Mouse (Mus musculus) layer of hippocampus, postnatal 25 days (tissue): ENCODE data around the gene Celf5. TPM values are rescaled to one million over a fixed set of nuclear protein-coding genes. Genes with fewer than 3 reads are reported as not detected.
A peak's percentile ranks its signal among the peaks of the same experiment; 100 is the strongest.

Experiments
- DNase-seq, 2 experiments: peaks; one replicate each; pipeline ENCODE4 v3.0.0; 2022; ENCODE audit warnings: mixed read lengths in 2 of 2, low spot score in 1 of 2; ENCODE audit errors: extremely low spot score in 1 of 2
- total RNA-seq, 2 experiments: library from RNA; stranded (reverse); gene quantifications; 2 replicates each; pipeline ENCODE4 v1.2.3; 2021

Celf5 gene
- total RNA-seq, 2 experiments from 2014 or later, result 255 to 311 TPM

DNA sequence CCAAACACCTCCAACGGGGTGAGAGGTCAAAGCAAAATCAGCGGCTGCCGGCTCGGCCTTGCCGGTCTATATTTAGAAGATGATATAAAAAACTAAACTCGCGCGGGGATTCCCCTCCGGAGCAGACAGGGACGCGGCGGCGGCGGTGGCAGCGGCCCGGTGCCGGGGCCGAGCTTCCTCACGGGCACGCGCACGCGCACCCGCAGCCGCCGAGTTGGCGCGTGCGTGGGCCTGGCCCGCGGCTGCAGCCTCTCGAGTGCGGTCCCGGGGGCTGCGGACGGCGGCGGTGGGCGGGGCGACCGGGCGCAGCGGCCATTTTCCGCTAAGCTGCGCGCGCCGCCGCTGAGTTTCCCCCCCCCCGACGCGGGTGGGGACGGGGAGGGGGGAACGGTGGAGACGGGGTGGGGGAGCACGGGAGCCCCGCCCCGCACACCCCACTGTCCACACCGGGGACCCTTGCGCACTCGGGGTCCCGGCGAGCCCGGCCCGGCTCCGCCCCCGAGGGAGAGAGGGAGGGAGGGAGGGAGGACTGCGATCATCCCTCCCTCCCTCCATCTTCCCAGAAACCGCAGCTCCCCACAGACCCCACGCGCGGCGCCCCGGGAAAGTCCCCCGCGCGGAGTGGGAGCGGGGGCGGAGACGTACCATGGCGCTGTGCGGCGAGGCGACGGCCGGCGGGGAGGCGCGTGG is 52.2 kb downstream of the Celf5 start:
- peak; percentile 65 to 74 for DNase-seq

DNA sequence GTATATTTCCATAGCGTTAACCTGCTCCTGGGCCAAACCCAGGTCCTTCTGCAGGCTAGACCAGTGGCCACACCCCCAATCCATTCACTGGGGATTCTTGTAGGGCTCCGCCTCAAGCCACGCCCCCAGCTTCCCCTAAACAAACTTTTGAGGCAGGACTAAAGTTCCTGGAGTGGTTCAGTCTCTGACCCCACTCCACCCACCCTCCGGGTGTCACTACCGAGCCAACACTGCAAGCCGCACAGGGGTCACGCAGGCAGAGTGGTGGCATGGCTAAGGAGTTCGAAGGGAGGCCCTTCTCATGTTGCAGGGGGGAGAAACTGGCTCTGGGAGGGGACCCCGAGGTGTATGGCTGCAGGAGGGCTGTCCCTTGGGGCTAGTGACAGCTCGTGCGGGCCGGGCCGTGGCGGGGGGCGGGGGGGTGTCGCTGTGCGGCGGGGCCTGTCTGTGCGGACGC is 52.9 kb downstream of the Celf5 start:
- DNase-seq, result peak in 1 of 2 experiments; percentile 37

DNA sequence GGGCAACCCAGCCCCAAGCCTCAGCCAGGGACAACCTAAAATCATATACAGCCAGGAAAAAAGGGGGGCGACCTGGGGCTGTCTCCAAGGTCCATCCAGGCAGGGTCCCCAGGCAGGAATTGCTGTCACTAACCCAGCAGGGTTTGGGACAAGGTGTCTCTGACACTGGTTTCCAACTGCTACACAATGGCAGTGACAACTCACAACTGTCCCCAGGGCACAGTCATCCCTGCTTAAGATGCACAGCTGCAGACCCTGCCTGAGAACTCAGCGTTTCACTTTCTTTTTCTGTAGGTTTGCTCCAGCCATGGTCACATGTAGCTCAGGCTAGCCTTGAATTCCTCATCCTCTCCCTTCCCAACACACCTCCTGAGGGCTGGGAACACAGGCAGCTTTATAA is 53.4 kb downstream of the Celf5 start:
- DNase-seq, result peak in 1 of 2 experiments; percentile 3

DNA sequence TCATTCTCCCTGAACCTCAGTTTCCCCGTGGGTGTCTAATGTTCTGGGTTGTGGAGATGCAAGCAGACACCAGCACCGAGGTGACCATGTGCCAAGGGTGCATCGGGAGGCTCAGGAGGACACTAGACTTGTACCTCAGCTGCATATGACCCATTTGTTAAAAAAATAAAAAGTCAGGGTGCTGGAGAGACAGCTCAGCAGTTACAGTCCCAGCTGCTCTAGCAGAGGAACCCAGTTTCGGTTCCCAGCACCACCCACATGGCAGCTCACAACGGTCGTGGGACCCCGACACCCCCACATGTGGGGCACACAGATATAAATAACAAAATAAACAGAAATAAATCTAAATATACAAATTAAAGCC is 54.0 kb downstream of the Celf5 start:
- peak in 1 of 2 experiments; percentile 2 for DNase-seq

DNA sequence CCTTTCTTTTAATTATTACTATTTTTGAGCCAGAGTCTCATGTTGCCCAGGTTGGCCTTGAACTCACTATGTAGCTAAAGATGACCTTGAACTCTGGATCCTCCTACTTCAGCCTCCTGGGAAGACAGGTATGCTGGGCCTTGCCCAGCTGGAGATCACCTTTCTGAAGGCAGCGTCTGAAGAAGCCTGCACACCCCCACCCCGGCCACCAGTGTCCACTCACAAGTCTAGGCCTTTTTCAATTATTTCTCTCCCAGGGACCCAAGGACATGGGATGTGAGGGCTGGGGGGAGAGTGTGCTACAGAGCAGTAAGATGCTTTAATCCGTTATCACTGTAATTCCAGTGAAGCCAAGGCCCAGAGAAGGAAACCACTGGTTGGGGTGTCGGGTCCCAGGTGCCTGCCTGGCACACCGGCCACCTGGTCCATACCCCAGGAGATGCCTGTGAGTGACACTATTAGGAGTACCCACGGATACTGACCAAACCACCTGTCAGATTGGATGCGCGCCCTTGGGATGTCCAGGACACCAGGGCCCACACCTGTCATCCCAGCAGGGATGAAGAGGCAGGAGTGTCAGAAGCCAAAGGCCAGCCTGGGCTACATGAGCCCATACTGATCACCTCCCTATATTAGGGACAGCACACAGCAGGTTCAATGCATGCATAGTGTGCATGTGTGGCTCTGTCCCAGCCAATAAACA is 54.6 kb downstream of the Celf5 start:
- peak in 1 of 2 experiments; percentile 2 for DNase-seq

DNA sequence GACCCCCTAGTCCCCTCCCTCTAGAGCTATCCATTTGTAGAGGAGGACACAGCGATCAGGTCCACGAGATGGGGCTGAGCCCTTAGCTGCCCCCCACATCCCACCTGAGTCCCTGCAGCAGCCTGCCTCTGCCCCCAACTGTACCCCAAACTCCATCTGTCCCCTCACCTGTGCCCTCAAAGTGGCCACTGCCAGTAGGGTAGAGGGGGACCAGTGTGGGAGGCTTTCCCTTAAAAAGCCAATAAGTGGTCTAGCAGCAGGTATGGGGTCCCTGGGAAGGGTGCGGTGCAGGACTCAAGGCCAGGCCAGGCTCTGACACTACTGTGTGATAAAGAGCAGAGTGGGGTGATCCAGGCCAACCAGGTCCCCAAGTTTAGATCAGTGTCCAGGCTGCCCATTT is 55.2 kb downstream of the Celf5 start:
- peak in 1 of 2 experiments; percentile 4 for DNase-seq

DNA sequence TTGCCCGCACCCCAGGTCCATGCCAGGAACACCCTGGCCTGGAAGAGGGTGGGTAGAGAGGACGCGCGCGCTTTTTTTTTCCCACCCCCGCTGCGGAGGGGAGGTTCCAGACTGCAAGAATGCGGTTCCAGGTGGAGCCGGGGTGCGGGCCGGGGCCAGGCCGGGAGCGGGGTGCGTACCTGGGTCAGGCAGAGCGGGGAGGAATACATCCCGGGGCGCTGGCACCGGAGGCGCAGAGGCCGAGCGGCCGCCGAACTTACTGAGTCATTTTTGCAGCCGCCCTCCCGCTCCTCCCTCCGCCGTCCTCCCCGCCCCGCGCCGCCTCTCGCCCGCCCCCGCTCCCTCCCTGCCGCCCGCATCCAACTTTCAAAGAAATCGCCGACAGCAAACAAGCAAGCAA is 55.6 kb downstream of the Celf5 start:
- DNase-seq, result peak; percentile 27 to 57

DNA sequence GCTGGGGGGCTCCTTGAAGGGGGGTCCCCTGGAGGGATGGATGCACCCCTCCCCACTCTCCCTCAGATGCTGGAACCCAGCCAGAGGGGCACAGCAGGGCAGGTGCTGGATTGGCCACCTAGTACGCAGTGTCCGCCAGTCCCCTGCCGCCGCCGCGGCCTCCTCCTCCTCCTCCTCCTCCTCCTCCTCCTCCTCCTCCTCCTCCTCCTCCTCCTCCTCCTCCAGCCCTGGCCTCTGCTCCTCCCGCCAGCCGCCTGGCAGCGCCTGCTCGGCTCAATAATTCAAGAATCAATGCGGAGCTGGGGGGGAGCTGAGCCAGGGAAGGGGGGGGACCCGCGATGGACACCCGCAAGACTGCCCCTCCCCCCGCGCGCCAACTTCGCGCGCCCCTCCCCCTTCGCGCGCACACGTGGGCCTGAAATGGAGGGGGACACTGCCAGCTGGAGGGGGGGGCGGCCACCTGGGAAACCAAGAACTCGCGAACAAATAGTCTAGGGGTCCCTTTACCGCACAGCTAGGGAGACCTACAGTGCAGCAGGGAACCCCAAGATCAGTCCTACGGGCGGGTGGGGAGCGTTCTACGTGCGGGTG is 56.3 kb downstream of the Celf5 start:
- peak; percentile 13 to 38 for DNase-seq

DNA sequence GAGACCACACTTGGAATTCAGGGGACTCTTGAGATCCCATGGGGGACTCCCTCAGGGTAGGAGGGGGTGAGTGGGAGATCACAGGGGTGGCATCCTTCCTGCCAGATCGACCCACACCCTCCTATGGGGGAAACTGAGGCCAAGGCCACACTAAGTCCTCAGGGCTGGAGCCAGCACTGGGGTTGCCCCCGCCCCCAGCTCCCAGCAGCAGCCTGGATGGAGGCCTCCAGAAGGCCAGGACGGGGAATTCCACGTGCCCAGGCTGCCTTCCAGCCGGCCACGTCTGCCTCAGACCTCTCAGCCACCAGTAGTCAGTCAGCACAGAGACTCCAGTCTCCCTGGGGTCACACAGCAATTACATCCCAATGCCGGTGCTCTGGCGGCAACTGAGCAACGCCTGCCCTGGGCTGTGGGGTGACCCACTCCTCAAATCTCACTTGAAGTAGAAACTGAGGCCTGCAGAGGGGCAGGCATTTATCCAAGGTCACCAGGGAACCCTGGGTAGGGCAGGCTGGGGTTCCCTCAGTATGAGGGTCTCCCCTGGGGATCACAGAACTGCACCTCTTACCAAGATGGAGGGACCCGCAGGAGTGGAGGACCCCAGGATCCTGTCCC is 57.2 kb downstream of the Celf5 start:
- peak; percentile 7 to 17 for DNase-seq

DNA sequence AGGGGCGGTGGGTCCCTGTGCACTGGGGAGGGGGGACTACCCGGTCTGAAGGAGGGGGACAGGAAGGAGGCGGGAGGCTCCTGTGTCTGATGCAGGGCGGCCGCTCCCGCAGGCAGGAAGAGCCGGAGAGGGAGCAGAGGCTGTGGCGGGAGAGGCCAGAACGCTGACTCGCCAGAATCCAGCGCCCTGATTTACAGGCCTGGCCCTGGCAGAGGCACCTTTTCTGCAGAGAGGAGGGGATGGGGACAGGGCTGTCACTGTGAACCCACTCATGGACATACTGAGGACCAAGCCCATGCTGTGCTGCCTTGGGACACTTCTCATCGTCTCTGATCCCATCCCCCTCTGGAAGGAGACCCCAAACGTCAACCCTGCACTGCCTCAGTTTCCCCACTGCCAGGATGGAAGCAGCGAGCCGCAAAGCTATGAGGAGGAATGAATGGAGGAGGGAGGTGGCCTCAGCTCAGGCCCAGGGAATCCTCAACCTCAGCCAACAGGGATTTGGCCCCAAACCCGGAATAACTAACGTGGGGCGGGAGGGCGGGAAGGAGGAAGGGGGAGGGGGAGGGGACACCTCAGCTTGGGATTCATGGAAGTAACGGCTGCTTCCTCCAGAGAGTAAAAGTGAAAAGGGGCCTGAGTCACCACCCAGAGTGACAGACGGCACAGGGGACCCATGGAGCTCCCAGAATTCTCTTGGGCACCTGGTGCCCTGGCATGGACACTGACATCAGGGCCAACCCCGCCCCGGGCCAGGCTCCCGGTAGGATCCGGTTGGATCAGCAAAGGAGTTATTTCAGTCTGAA is 58.1 kb downstream of the Celf5 start:
- peak in 1 of 2 experiments; percentile 6 for DNase-seq

DNA sequence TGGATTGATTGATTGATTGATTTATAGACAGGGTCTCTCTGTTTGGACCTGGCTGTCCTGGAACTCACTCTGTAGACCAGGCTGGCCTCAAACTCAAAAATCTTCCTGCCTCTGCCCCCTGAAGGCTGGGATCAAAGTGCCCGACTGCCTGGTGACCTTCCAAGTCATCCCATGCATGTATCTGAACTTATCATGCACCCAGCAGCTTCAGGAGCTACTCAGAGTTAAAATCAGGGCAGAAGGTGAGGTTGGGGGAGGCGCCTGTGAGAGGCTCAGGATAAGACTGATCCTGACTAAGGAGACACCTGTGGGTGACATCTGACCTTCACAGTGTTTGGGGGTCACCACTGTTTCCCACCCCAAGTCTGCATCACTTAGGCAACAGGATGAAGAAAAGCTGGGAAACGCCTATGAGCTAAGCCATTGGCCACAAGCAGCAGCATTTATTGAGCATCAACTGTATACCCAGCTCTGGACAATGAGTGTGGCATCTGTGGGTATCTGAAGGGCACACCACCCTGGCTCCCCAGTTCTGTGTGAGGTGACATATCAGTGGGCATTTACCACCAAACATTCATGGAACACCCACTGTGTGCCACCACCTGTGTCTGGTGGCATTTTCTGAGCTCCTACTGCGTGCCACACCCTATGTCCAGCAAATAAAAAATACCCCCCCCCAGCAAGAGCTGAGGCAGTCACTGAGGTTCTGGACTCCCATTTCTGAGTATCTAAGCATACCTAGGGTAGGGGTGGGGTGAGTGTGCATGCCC is 58.8 kb downstream of the Celf5 start:
- DNase-seq, result no peak

DNA sequence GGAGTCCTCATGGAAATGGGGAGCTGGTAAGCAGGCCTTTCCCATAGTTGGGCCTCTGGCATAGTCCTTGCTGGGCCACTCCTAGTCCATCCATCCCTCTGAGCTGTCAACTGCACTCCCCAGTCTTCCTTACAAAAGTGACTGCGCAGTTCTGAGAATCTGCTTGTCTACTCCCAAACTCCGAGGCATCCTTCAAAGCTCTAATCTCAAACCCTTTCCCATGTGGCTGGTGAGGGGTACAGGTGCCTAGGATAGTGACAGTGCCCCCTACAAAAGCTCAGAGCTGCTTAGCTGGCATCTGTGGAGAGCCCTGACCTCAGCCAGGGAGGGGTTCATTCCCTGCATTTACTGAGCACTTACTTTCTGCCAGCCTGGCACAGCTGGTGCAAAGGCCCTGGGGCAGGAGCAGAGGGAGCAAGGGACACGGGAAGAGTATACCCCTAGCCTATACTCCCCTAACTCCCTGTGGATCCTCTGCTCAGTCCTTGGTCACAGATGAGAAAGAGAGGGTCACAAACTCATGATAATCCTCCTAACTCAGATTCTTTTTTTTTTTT is 59.8 kb downstream of the Celf5 start:
- no peak for DNase-seq

DNA sequence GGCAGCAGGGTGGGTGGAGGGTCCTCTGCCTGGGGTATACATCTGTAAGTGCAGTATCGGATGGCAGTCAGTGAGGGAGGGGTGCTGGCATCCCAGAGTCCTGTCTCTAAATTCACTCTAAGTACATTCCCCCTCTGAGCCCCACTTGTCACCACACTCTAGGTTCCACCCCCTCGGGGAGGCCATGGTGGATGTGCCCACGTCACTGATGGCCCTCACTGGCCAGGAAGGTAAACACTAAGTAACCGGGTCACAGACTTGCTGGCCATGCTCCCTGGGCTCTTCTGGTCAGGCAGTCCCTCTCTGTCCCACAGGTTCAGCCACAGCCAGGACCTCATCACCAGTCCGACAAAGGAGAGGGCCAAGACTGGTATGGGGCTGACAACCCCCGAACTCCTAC is 60.3 kb downstream of the Celf5 start:
- DNase-seq, result no peak

DNA sequence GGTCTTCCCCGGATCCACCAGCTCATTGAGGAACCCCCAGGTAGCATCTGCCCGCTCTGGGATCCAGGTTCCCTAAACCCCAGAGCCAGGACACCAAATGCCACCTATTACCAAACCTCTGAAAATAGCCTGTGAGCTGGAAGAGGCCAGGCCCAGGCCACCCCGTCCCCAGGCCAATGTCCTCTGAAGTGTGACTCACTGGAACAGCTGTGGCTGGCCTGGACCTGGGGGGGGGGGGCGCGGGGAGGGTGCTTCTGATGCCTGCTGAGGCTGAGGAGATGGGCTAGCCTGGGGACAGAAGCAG is 60.8 kb downstream of the Celf5 start:
- DNase-seq, result no peak

DNA sequence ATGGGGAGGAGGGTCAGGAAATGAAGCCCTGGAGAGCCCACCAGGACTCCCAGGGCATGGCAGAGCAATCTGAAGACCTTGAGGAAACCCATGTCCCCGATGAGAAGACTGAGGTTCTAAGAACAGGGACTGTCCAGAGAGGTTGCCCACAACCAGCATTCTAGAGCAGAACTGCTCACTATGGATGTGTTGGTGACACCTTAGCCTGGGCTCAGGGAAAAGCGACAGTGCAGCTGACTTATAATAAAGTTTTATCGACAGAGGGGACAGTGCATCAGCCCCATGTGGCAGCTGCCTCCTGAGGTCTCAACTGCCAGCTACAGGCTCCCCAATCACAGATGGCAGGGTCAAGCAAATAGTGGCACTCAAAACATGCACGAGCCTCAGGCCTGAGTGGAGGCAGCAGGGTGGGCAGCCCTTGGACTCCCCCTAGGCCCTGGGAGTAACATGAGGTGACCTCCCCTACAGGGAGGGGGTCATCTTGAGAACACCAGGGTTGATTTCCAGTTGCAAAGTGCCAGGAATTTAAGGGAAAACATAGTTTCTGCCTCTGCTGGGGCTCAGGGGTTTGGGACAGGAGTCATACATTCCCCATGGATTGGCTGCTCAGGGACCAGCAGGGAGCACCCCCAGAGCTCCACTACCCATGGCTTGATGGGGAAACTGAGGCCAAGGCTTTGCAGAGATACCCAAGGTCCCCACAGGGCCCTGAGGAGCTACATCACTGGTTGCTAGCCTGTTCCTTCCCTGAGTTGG is 61.3 kb downstream of the Celf5 start:
- no peak for DNase-seq

DNA sequence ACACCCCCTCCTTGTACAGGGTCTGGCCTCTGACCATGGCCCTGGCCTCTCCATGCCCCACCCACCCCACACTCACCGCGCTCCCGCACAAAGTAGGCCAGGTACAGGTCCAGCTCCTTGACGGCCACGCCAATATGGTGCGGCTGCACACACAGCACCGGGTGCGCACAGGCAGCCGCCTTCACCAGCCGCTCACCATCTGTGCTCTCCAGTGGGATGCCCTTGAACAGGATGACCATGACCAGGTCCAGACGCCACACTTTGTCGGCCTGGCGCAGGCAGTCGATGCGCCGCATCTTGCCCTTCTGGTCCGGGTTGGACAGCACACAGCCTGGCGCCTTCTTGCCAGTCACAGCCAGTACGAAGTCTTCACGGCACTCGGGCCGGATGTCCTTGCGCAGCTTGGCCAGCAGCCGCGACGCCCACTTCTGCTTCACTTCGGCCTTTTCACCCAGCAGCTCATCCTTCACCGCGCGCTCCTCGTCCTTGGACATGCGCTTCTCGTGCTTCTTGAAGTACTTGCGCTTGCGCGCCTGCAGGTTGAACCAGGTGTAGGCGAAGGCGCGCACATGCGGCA is 62.2 kb downstream of the Celf5 start:
- DNase-seq, result peak in 1 of 2 experiments; percentile 2

DNA sequence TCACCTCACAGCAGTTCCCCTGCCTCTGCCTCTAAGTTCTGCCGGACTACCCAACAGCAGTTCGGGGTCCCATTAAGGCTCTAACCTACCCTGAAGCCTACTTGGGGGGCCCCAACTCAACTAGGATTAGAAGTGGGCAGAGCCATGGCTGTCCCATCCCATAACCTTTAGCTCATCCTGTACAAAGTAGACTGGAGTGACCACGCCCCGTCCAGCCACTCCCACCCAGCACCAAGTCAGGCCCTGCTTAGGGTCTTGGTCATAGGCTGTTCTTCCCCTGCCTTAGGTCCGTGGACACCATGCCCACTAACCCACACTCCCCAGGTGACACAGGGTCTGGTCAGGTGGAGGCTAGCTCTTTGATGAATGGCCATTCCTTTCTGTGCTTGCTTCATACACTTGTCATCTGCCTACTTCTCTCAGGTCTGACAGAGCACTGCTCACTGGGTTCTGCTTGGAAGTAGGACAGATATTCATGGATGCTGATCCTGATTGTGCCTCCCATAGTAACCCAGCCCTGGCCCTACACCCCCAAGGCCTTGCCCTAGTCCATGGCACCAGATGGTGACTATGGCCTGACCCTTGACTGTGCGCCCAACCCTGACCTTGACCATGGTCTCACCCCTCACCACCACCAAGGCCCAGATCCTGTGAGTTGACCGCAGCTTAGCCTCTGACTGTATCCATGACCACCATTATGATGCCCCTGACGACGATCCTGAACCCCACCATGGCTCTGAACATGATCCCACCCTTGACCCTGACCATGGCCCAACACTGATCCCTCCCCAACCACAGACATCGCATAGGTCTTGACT is 63.2 kb downstream of the Celf5 start:
- no peak for DNase-seq
